Mouse (Mus musculus) ovary, postnatal 36 days (tissue): ENCODE results near the gene Olfr11.

ENCODE experiments used
- DNase-seq: peaks from one replicate; pipeline ENCODE4 v3.0.0; 2022; ENCODE audit warnings: low spot score, mixed read lengths

Olfr11 gene

GRCm38 (mm10) chr13:21642418-21642817 is at the start of gene Olfr11:
Gene Olfr11, minus strand, starts transcription at chr13:21642518.
- no peak for DNase-seq

GRCm38 (mm10) chr13:21677305-21677704 is 35.0 kb upstream of the Olfr11 start, which contains the start of gene Olfr1360:
Gene Olfr1360, minus strand, starts transcription at chr13:21677405.
- no peak for DNase-seq

DNA sequence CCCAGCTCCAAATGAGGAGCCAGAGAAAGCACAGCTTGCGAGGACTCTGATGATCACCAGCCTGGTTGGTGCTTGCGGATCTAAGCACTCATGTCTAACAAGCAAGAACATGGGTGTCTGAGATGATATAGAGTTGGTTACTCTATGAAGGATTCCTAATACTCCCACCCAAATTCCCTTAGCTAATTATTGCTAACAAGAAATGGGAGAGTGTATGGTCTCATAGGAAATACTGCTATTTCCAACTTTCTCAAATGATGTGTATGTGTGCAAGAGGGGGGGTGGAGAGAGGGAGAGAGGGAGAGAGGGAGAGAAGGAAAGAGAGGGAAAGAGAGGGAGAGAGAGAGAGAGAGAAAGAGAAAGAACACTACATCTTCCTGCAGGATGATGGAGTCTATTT is 21.0 kb upstream of the Olfr11 start, which contains the start of gene Olfr1361:
Gene Olfr1361, minus strand, starts transcription at position 101 of the 400 bp plus-strand sequence.
- no peak for DNase-seq

GRCm38 (mm10) chr13:21613922-21614321 is 28.4 kb downstream of the Olfr11 start, which contains the start of gene Olfr1362:
Gene Olfr1362, minus strand, starts transcription at chr13:21614022.
- DNase-seq: no peak

DNA sequence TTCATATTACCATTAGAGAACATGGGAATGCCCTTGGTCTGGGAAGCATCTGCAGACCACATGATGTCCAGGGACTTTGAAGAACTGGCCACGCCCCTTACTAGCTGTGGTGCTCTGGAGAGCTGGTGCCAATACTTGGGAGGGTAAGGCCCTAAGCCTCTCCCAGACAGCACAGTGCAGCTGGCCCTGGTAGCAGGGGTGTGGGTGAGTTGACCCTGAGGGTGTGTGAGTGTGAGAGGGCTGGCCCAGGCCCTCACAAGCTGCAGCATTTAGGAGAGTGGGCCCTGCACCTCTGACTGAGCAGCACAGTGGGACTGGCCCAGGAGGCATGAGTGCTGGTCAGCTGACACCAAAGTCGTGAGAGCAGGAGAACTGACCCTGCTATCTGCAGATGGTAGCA is 50.7 kb downstream of the Olfr11 start:
- no peak for DNase-seq
